Mouse (Mus musculus): Measurements from ENCODE around the gene Klf3.

GRCm38 (mm10) chr5:64855199-64855598, 52.0 kb downstream of the Klf3 start:
- TF ChIP-seq CTCF (IDR thresholded peaks at IDR 0.05; ENCODE audit: low read depth, low read length), result no peak
- no peak for TF ChIP-seq POLR2A (IDR thresholded peaks at IDR 0.05; ENCODE audit: insufficient read depth, low read length)

All from ES-Bruce4 (cell line).